Comparison of ENCODE assay signal across 22 mouse cellular contexts in genomic region chr5:113850680-113851230, GRCm38 (mm10). TPM values are rescaled to one million over a fixed set of nuclear protein-coding genes. Genes with fewer than 3 reads are reported as not detected.
A peak's percentile ranks its signal among the peaks of the same experiment; 100 is the strongest.
DNase-seq lines count a peak whose midpoint lies in the region; ATAC-seq and TF ChIP-seq lines count a peak whose summit lies in the region.
"Had no signal": no experiment of that assay in that cellular context is flagged by ENCODE, and none has a peak within 500 bp of the region (broad histone marks: within the 10 kb centered on the region; RNA-seq: fewer than 3 reads in every experiment).

No protein-coding gene starts in this region.

- H3K4me2 ChIP-seq in heart, embryonic 11.5 days, result no peak overlapping the region
- no peak overlapping the region for H3K4me2 ChIP-seq in liver, postnatal 0 days (ENCODE audit: low read depth, low read length)
- H3K4me2 ChIP-seq in liver, embryonic 15.5 days, result no peak overlapping the region
- no peak overlapping the region for H3K4me2 ChIP-seq in kidney, embryonic 15.5 days
- H3K4me2 ChIP-seq: midbrain, embryonic 15.5 days had no signal

- DNase-seq in heart, adult 18-20 months, result no peak
- peak; percentile 50 for DNase-seq in liver
- no peak for DNase-seq in liver, postnatal 0 days
- peak; percentile 44 for DNase-seq in c-Kit-positive CD71-positive TER-119-positive erythroid progenitor cells, embryonic 14.5 days (ENCODE audit: low spot score)
- DNase-seq: adrenal gland, postnatal 25 days; cerebellum, adult 11 months; cerebellum, postnatal 10 days; forebrain, postnatal 0 days; gastrocnemius, postnatal 25 days; kidney, adult 2 months; kidney, postnatal 10 days; thymus, adult 2 months had no signal

- ATAC-seq in heart, embryonic 11.5 days (replicated peaks; ENCODE audit: insufficient number of reproducible peaks, low FRiP score, low TSS enrichment), result no peak
- no peak for ATAC-seq in liver, postnatal 0 days
- ATAC-seq in liver, embryonic 15.5 days (ENCODE audit: insufficient read depth), result peak; percentile 30; the same call in 1 of the 2 replicates
- no peak for ATAC-seq in erythroblast, adult 5-6 weeks (replicated peaks; ENCODE audit: low FRiP score, poor library complexity, severe bottlenecking)
- ATAC-seq in kidney, embryonic 15.5 days (replicated peaks; ENCODE audit: low FRiP score), result no peak
- ATAC-seq: CD4-positive, CD25-positive, alpha-beta regulatory T cell, adult 4 months; forebrain, postnatal 0 days; lung, postnatal 0 days; midbrain, embryonic 15.5 days had no signal

- H3K27ac ChIP-seq in heart, embryonic 11.5 days (ENCODE audit: low read depth, low read length), result no peak overlapping the region
- no peak overlapping the region for H3K27ac ChIP-seq in liver, postnatal 0 days (ENCODE audit: low read depth)
- H3K27ac ChIP-seq in liver, embryonic 15.5 days (replicated peaks), result no peak overlapping the region
- no peak overlapping the region for H3K27ac ChIP-seq in kidney, embryonic 15.5 days
- H3K27ac ChIP-seq: embryonic facial prominence, embryonic 10.5 days; limb, embryonic 10.5 days; midbrain, embryonic 15.5 days; stomach, postnatal 0 days had no signal

- no peaks in the 10 kb centered on the region for H3K27me3 ChIP-seq in heart, embryonic 11.5 days (ENCODE audit: control insufficient read depth, insufficient read depth, low read length)
- H3K27me3 ChIP-seq in liver, postnatal 0 days (ENCODE audit: insufficient read depth, low read length), result no peaks in the 10 kb centered on the region
- H3K27me3 ChIP-seq in liver, embryonic 15.5 days, result no peaks in the 10 kb centered on the region
- H3K27me3 ChIP-seq in kidney, embryonic 15.5 days, result no peaks in the 10 kb centered on the region
- H3K27me3 ChIP-seq: midbrain, embryonic 15.5 days had no signal

- peak overlapping the region; percentile 1; the same call in 1 of the 2 replicates for H3K9ac ChIP-seq in heart, embryonic 11.5 days (ENCODE audit: low read depth, low read length)
- no peak overlapping the region for H3K9ac ChIP-seq in liver, postnatal 0 days (replicated peaks)
- no peak overlapping the region for H3K9ac ChIP-seq in liver, embryonic 15.5 days
- H3K9ac ChIP-seq in kidney, embryonic 15.5 days, result no peak overlapping the region
- H3K9ac ChIP-seq: forebrain, postnatal 0 days; midbrain, embryonic 15.5 days had no signal

- no peak for TF ChIP-seq CTCF in liver, postnatal 0 days (IDR thresholded peaks at IDR 0.05; ENCODE audit: low read depth)

- H3K4me3 ChIP-seq in heart, embryonic 11.5 days (ENCODE audit: low read depth, low read length), result no peak overlapping the region
- H3K4me3 ChIP-seq in liver, postnatal 0 days (ENCODE audit: low read depth, low read length), result no peak overlapping the region
- no peak overlapping the region for H3K4me3 ChIP-seq in liver, embryonic 15.5 days (replicated peaks)
- H3K4me3 ChIP-seq in kidney, embryonic 15.5 days (replicated peaks), result no peak overlapping the region
- H3K4me3 ChIP-seq: embryonic facial prominence, embryonic 10.5 days; limb, embryonic 10.5 days; midbrain, embryonic 15.5 days had no signal

- no peak for TF ChIP-seq EP300 in liver, postnatal 0 days (IDR thresholded peaks at IDR 0.05; ENCODE audit: low read depth)

- H3K36me3 ChIP-seq in heart, embryonic 11.5 days (ENCODE audit: control insufficient read depth, insufficient read depth, low read length), result peaks cover 35% of the 10 kb centered on the region
- peaks cover 47% of the 10 kb centered on the region for H3K36me3 ChIP-seq in liver, postnatal 0 days (replicated peaks; ENCODE audit: insufficient read depth, low read length)
- H3K36me3 ChIP-seq in liver, embryonic 15.5 days (replicated peaks), result peaks cover 71% of the 10 kb centered on the region
- peaks cover 72% of the 10 kb centered on the region for H3K36me3 ChIP-seq in kidney, embryonic 15.5 days

- WGBS in heart, embryonic 11.5 days (ENCODE audit: insufficient replicate concordance), result 62% methylated on average over 8 of the region's 8 CpGs
- WGBS in liver, postnatal 0 days (ENCODE audit: insufficient replicate concordance), result 57% methylated on average over 8 of the region's 8 CpGs
- 51% methylated on average over 8 of the region's 8 CpGs for WGBS in liver, embryonic 15.5 days (ENCODE audit: insufficient replicate concordance)
- 54% methylated on average over 8 of the region's 8 CpGs for WGBS in kidney, embryonic 15.5 days

- H3K9me3 ChIP-seq in heart, embryonic 11.5 days (replicated peaks; ENCODE audit: control insufficient read depth, low read length), result no peaks in the 10 kb centered on the region
- no peaks in the 10 kb centered on the region for H3K9me3 ChIP-seq in liver, postnatal 0 days (ENCODE audit: low read length)
- no peaks in the 10 kb centered on the region for H3K9me3 ChIP-seq in liver, embryonic 15.5 days (replicated peaks)
- no peaks in the 10 kb centered on the region for H3K9me3 ChIP-seq in kidney, embryonic 15.5 days (replicated peaks)
- H3K9me3 ChIP-seq: embryonic facial prominence, embryonic 10.5 days; limb, embryonic 10.5 days; midbrain, embryonic 15.5 days had no signal

- H3K4me1 ChIP-seq in heart, embryonic 11.5 days (ENCODE audit: control insufficient read depth, insufficient read depth, low read length), result peaks cover 27% of the 10 kb centered on the region
- H3K4me1 ChIP-seq in liver, postnatal 0 days (ENCODE audit: insufficient read depth), result peaks cover 4% of the 10 kb centered on the region; the same call in 1 of the 2 replicates
- peaks cover 49% of the 10 kb centered on the region for H3K4me1 ChIP-seq in liver, embryonic 15.5 days (replicated peaks)
- peaks cover 2% of the 10 kb centered on the region; the same call in 1 of the 2 replicates for H3K4me1 ChIP-seq in kidney, embryonic 15.5 days

RNA-seq across cellular contexts. Expression of gene Selplg, which starts 18.3 kb away (rescaled TPM):
- 0.97 and 1.5 TPM in 2 replicates for polyA plus RNA-seq in heart, embryonic 11.5 days (2014; fragmentation: Nextera tagmentation; extraction: Ambion mirVana)
- 1 to 10 TPM; 4.4 to 7.3 TPM for total RNA-seq in heart, adult 18-20 months (2021)
- 18.9 and 21.5 TPM in 2 replicates for polyA plus RNA-seq in liver, postnatal 0 days (2015; fragmentation: Nextera tagmentation; extraction: Ambion mirVana)
- polyA plus RNA-seq in liver, embryonic 15.5 days (2015; fragmentation: Nextera tagmentation; extraction: Ambion mirVana), result 13.2 and 15.3 TPM in 2 replicates
- total RNA-seq in erythroblast, adult 5-6 weeks (2015; ENCODE audit: low replicate concordance), result 85.1 and 133 TPM in 2 replicates
- 30.2 and 34.8 TPM in 2 replicates for total RNA-seq in erythroblast, adult 5-6 weeks (2017; ENCODE audit: low replicate concordance)
- polyA plus RNA-seq in kidney, embryonic 15.5 days (2015; fragmentation: Nextera tagmentation; extraction: Ambion mirVana), result 1.5 and 2.2 TPM in 2 replicates

RNA-seq across cellular contexts. Expression of gene Tmem119, which starts 50.4 kb away (rescaled TPM):
- polyA plus RNA-seq in heart, embryonic 11.5 days (2014; fragmentation: Nextera tagmentation; extraction: Ambion mirVana), result 11.7 and 12.3 TPM in 2 replicates
- total RNA-seq in heart, adult 18-20 months (2021), result 1 to 10 TPM; 2.7 to 5.1 TPM
- 3.2 and 3.4 TPM in 2 replicates for polyA plus RNA-seq in liver, postnatal 0 days (2015; fragmentation: Nextera tagmentation; extraction: Ambion mirVana)
- polyA plus RNA-seq in liver, embryonic 15.5 days (2015; fragmentation: Nextera tagmentation; extraction: Ambion mirVana), result 4.0 and 4.2 TPM in 2 replicates
- 2.7 TPM in 1 of 2 replicates, not detected in the other for total RNA-seq in erythroblast, adult 5-6 weeks (2015; ENCODE audit: low replicate concordance)
- total RNA-seq in erythroblast, adult 5-6 weeks (2017; ENCODE audit: low replicate concordance), result 1.1 TPM in 1 of 2 replicates, not detected in the other
- polyA plus RNA-seq in kidney, embryonic 15.5 days (2015; fragmentation: Nextera tagmentation; extraction: Ambion mirVana), result 50.4 and 52.1 TPM in 2 replicates
- polyA plus RNA-seq: CD4-positive, CD25-positive, alpha-beta regulatory T cell, adult 4 months had no signal

RNA-seq across cellular contexts. Expression of gene Coro1c, which starts 57.8 kb away (rescaled TPM):
- polyA plus RNA-seq in heart, embryonic 11.5 days (2014; fragmentation: Nextera tagmentation; extraction: Ambion mirVana), result 113 and 140 TPM in 2 replicates
- total RNA-seq in heart, adult 18-20 months (2021), result 10 to 100 TPM; 30.3 to 33.1 TPM
- 23.6 and 27.6 TPM in 2 replicates for polyA plus RNA-seq in liver, postnatal 0 days (2015; fragmentation: Nextera tagmentation; extraction: Ambion mirVana)
- 38.6 and 43.4 TPM in 2 replicates for polyA plus RNA-seq in liver, embryonic 15.5 days (2015; fragmentation: Nextera tagmentation; extraction: Ambion mirVana)
- 23.2 and 30.9 TPM in 2 replicates for total RNA-seq in erythroblast, adult 5-6 weeks (2015; ENCODE audit: low replicate concordance)
- total RNA-seq in erythroblast, adult 5-6 weeks (2017; ENCODE audit: low replicate concordance), result 20.5 and 26.8 TPM in 2 replicates
- polyA plus RNA-seq in kidney, embryonic 15.5 days (2015; fragmentation: Nextera tagmentation; extraction: Ambion mirVana), result 105 and 119 TPM in 2 replicates

Comparison
In these comparisons a context has a peak if more than half of its experiments do, and no peak if none do; other contexts are left out.
1. DNase-seq: peak in liver (single experiment) and c-Kit-positive CD71-positive TER-119-positive erythroid progenitor cells, embryonic 14.5 days (single experiment); none in heart, adult 18-20 months (0 of 2) and liver, postnatal 0 days (single experiment).